Mouse (Mus musculus): Measurements from ENCODE around the gene Nudt3. TPM values are rescaled to one million over a fixed set of nuclear protein-coding genes. Genes with fewer than 3 reads are reported as not detected.
A peak's percentile ranks its signal among the peaks of the same experiment; 100 is the strongest.

Gene Nudt3
- polyA plus RNA-seq, 1 experiment = 97.1 TPM

DNA sequence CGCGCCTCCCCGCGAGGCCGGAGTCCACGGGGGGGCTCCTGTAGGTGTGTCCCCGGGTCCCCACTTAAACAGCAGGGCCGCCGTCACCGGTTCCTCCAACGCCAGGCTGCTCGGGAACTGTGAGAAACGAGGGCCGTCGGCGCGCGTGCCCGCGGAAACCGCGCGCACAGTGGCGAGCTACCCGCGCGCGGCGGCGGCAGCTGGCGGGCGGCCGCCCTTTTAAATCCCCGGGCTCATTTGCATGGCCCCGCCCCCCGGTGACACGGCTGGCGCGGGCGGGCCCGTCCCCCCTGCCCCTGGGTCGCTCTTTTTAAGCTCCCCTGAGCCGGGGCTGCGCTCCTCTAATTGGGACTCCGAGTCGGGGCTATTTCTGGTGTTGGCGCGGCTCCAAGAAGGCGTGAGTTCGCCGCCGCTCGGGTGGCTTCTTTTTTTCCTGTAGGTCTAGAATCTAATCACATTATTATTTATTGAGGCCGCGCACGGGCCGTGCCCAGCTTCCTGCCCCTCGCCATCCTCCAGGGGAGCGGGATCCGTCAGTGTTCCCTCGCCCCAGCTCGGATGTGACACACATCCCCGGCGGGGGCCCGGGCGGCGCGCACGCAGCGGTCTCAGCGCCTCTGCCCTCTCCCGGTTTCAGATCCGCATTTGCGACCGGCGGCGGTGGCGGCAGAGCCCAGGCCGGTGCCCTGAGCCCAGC, 66.8 kb downstream of the Nudt3 start, which contains the start of gene Hmga1:
TSS of gene Hmga1 (plus strand) at position 183 of the 697 bp plus-strand sequence.
- Histone ChIP-seq H3K4me1 (ENCODE audit: control insufficient read depth, insufficient read depth, low read length) (peaks cover 15% of the 10 kb centered on the region), H3K27ac (ENCODE audit: control insufficient read depth, insufficient read depth, low read depth, low read length, poor library complexity) (peak within 1 kb of the TSS; percentile 99), H3K4me3 (replicated peaks; ENCODE audit: control insufficient read depth, low read depth, low read length) (peak within 1 kb of the TSS; percentile 93)
- TF ChIP-seq POLR2A (IDR thresholded peaks at IDR 0.05; ENCODE audit: borderline replicate concordance, control insufficient read depth, low read depth, low read length) = peak; percentile 97
- no peak for TF ChIP-seq CTCF (IDR thresholded peaks at IDR 0.05; ENCODE audit: control insufficient read depth, insufficient read depth, low read length)
- WGBS = under 1% methylated on average over 79 of the region's 79 CpGs

DNA sequence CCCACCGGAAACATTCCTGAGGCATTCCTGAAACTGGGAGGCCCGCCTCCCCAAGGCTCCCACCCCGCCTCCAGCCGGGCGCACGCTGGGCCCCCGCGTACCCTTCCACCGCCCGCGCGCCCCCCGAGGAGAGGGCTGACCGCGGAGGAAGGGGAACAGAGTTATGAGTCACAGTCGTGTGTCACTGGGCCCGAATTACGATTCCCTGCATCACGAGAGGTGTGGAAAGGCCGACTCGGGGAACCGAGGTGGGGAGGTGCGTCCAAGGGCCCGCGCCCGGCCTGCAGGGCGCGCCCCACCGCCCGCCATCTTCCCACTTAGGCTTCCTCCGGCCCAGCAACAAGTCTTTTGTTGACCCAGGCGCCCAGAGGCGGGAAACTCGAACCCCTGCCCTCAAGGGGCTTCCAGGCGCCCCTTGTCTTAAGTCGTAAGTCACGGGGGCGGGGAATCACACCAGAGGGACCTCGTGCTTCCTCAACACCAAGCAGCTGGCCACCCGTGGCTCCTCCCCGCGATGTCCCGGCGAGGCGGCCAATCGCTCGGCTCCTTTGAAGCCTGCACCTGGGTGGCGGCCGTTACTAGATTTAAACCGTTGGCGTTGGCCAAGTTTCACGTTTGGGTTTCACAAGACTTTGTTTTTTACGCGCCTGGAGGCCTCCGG, 67.7 kb downstream of the Nudt3 start:
- H3K4me3 ChIP-seq (replicated peaks; ENCODE audit: control insufficient read depth, low read depth, low read length) = peak overlapping the region; percentile 69
- TF ChIP-seq POLR2A (IDR thresholded peaks at IDR 0.05; ENCODE audit: borderline replicate concordance, control insufficient read depth, low read depth, low read length) (no peak), CTCF (IDR thresholded peaks at IDR 0.05; ENCODE audit: control insufficient read depth, insufficient read depth, low read length) (no peak)
- H3K4me1 ChIP-seq (ENCODE audit: control insufficient read depth, insufficient read depth, low read length) = peaks cover 18% of the 10 kb centered on the region
- WGBS = under 1% methylated on average over 54 of the region's 55 CpGs
- peak overlapping the region; percentile 99 for H3K27ac ChIP-seq (ENCODE audit: control insufficient read depth, insufficient read depth, low read depth, low read length, poor library complexity)

DNA sequence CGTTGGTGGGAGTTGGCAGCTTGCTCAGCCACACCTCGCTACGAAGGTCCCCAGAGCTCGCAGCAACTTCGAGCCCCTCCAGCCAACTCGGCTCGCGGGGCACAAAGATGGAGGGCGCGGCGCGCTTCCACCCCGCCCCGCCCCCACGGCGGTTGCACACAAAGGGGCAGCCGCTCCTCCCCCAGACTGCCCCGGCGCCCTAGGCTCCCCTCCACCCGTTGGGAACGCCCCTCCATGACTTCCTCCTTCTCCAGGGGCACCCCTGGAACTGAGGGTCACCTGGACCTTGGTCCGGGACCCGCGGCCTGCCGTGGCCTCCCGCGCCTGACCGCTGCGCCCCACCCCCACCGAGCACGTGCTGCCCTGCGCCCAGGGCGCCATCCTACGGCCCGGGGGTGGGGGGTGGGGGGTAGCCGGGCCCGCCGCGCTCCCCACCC, 68.2 kb downstream of the Nudt3 start:
- peak; percentile 28; the same call in 1 of the 2 replicates for TF ChIP-seq POLR2A (IDR thresholded peaks at IDR 0.05; ENCODE audit: borderline replicate concordance, control insufficient read depth, low read depth, low read length)
- no peak for TF ChIP-seq CTCF (IDR thresholded peaks at IDR 0.05; ENCODE audit: control insufficient read depth, insufficient read depth, low read length)
- peak overlapping the region; percentile 99 for H3K27ac ChIP-seq (ENCODE audit: control insufficient read depth, insufficient read depth, low read depth, low read length, poor library complexity)
- H3K4me1 ChIP-seq (ENCODE audit: control insufficient read depth, insufficient read depth, low read length) = peaks cover 16% of the 10 kb centered on the region
- H3K4me3 ChIP-seq (replicated peaks; ENCODE audit: control insufficient read depth, low read depth, low read length) = peak overlapping the region; percentile 59
- 1% methylated on average over 37 of the region's 39 CpGs for WGBS

DNA sequence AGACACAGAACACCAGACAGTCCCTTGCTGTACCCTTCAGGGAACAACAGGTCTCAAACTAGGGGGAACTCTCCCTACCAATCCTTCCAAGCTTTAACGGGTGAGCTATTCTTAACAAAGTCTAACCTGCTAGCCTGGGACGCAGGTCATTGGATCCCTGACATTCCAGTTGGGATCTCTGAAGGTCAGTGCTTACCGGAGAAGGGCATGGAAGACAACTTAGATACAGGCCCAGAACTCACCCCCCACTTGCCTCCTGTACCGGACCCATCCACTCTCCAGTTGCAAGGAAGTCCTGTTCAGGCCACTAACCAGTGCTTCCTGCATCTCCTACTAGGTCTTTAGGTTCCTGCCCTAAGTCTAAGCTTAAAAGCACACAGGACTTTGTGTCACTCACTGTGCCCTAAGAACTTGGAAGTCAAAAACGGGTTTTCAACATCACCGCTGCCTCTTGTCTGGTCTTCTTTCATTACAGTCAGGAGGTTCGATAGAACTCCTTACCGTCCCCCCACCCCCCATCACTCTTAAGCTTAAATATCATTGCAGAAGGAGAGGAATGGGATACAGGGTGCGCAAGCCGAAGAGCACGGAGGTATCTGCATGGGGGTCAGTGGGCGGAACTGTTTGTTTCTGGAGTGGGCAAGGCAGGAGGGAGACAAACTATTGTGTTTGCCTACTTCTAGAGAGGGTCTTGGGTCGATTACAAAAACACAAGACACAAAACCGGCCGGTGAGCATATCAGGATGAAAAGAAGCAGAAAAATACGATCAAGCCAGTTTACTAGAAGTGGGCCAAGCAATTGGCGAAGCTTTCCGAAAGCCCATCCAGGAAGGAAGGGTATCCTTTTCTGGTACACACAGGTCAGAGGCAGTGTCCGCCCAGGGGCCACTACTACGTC, 69.0 kb downstream of the Nudt3 start:
- 40% methylated on average over 20 of the region's 20 CpGs for WGBS
- TF ChIP-seq CTCF (IDR thresholded peaks at IDR 0.05; ENCODE audit: control insufficient read depth, insufficient read depth, low read length) (no peak), POLR2A (IDR thresholded peaks at IDR 0.05; ENCODE audit: borderline replicate concordance, control insufficient read depth, low read depth, low read length) (no peak)
- no peak overlapping the region for H3K4me3 ChIP-seq (replicated peaks; ENCODE audit: control insufficient read depth, low read depth, low read length)
- peak overlapping the region; percentile 99 for H3K27ac ChIP-seq (ENCODE audit: control insufficient read depth, insufficient read depth, low read depth, low read length, poor library complexity)
- peaks cover 15% of the 10 kb centered on the region for H3K4me1 ChIP-seq (ENCODE audit: control insufficient read depth, insufficient read depth, low read length)

DNA sequence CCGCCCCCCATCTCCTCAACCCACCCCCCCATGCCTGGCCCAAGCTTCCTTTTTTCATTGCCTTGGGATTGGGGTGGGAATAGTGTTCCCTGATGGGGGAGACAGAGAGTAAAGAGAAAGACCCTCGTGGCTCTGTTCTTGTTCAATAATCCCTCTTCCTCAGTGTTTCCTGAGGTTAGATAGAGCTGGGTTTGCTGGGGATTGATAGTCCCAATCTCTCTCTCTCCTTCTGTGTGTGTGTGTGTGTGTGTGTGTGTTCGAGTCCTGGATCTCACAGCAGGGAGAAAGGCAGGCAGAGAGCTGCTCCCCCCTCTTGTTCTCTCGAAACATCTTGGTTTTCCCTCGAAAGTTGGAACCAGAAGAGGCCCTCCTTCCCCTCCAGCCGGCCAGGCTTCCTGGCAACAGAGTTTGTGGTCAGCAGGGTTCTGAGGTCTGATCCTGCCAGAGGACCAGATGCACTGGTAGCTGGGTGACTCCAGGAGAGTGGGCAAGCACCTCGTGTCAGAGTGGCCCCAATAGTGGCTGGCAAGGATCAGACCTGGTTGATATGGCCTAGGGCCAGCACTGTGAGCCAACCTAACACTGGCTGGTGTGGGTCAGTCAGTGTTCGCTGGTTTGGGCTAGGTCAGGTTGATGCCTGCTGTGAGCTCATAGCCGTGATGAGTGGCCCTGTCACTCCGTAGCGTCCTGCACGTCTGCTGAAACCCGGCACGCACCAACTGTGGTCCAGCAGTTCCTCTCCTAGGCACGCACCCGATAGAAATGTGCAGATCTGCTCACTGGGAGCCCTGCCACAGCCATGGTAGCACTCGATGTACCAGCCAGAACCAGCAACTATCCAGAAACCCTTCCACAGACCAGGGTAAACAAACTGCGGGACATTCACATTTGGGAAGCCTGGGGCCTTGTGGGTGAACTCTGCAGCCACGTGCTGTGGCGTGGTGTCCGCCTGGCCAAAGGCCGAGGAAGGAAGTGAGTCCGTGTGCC, 70.8 kb downstream of the Nudt3 start:
- H3K27ac ChIP-seq (ENCODE audit: control insufficient read depth, insufficient read depth, low read depth, low read length, poor library complexity) = peak overlapping the region; percentile 32
- 13% methylated on average over 23 of the region's 23 CpGs for WGBS
- TF ChIP-seq CTCF (IDR thresholded peaks at IDR 0.05; ENCODE audit: control insufficient read depth, insufficient read depth, low read length) (no peak), POLR2A (IDR thresholded peaks at IDR 0.05; ENCODE audit: borderline replicate concordance, control insufficient read depth, low read depth, low read length) (no peak)
- no peak overlapping the region for H3K4me3 ChIP-seq (replicated peaks; ENCODE audit: control insufficient read depth, low read depth, low read length)
- peaks cover 12% of the 10 kb centered on the region for H3K4me1 ChIP-seq (ENCODE audit: control insufficient read depth, insufficient read depth, low read length)

DNA sequence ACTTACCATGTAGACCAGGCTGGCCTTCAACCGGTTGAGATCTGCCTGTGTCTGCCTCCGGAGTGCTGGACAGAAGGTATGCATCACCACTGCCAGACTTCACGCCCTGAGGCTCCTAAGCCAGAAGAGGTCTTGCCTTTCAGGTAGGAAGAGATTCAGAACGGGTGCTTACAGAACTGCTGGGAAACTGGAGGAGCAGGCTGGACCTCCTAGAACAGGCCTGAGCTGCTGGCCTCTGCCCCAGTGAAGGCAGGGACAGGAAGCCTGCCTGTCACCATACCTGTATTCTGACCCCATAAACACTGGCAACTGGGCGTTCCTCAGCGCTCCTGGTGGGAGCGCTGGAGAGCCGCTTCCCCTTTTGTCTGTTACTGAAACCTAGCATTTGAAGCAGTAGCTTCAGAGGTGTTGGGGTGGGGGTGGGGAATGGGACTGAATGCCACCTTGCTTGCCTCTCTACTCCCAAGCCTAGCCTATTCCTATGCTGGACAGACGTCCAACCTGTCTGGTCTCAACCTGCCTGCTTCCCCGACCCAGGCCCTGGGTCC, 71.8 kb downstream of the Nudt3 start:
- H3K27ac ChIP-seq (ENCODE audit: control insufficient read depth, insufficient read depth, low read depth, low read length, poor library complexity) = no peak overlapping the region
- WGBS = 42% methylated on average over 10 of the region's 10 CpGs
- H3K4me1 ChIP-seq (ENCODE audit: control insufficient read depth, insufficient read depth, low read length) = peaks cover 12% of the 10 kb centered on the region
- TF ChIP-seq CTCF (IDR thresholded peaks at IDR 0.05; ENCODE audit: control insufficient read depth, insufficient read depth, low read length) = no peak
- no peak for TF ChIP-seq POLR2A (IDR thresholded peaks at IDR 0.05; ENCODE audit: borderline replicate concordance, control insufficient read depth, low read depth, low read length)
- H3K4me3 ChIP-seq (replicated peaks; ENCODE audit: control insufficient read depth, low read depth, low read length) = no peak overlapping the region

DNA sequence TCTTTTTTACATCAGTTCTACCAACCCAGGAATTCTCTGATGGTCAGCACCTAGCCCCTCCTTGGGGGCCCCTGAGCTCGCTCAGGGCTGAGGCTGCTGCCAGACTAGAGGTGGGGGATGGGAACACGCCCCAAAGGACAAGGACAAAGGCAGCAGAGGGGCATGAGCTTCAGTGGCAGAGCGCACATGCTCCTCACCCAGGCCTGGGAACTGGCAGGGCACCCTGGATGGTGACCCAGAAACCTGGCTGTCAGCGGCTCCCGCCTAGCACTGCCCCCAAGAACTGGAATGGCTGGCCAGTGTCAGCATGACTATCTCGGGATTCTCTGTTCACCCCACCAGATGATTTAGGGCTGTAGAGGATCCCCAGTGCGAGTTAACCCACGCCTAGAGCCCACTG, 74.1 kb downstream of the Nudt3 start:
- Histone ChIP-seq H3K27ac (ENCODE audit: control insufficient read depth, insufficient read depth, low read depth, low read length, poor library complexity) (no peak overlapping the region), H3K4me1 (ENCODE audit: control insufficient read depth, insufficient read depth, low read length) (peaks cover 12% of the 10 kb centered on the region), H3K4me3 (replicated peaks; ENCODE audit: control insufficient read depth, low read depth, low read length) (no peak overlapping the region)
- TF ChIP-seq CTCF (IDR thresholded peaks at IDR 0.05; ENCODE audit: control insufficient read depth, insufficient read depth, low read length) (no peak), POLR2A (IDR thresholded peaks at IDR 0.05; ENCODE audit: borderline replicate concordance, control insufficient read depth, low read depth, low read length) (no peak)
- WGBS = 65% methylated on average over 8 of the region's 8 CpGs
